Mouse (Mus musculus) layer of hippocampus, adult 18-20 months (tissue): ENCODE data around the gene Traf3ip2. TPM values are rescaled to one million over a fixed set of nuclear protein-coding genes. Genes with fewer than 3 reads are reported as not detected.

Source experiments
- DNase-seq, 2 experiments: peaks; one replicate each; pipeline ENCODE4 v3.0.0; 2022; ENCODE audit warnings: low spot score in 2 of 2
- total RNA-seq, 2 experiments: library from RNA; stranded (reverse); gene quantifications; 2 replicates each; pipeline ENCODE4 v1.2.3; 2021

Traf3ip2 gene
- total RNA-seq, 2 experiments from 2014 or later: 1.5 to 2.1 TPM

DNA sequence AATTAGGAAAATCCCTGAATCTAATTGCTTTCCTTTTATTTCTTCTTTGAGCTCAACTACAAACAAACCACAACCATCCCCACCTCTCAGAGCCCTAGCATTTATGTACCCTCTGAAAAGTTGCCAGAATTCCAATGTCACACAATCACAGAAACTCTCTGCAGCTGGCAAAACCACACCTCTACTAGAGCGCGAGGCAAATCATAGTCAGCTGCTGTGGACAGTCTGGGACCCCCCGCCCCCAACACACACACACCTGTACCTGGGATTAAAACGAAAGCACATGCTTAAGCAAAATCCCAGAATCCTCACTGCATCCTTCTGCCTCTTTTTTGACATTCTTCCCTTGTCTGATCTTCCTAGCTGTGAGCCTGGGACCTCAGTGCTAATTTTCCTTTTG lies 13.1 kb upstream of the Traf3ip2 start:
- DNase-seq: no peak

DNA sequence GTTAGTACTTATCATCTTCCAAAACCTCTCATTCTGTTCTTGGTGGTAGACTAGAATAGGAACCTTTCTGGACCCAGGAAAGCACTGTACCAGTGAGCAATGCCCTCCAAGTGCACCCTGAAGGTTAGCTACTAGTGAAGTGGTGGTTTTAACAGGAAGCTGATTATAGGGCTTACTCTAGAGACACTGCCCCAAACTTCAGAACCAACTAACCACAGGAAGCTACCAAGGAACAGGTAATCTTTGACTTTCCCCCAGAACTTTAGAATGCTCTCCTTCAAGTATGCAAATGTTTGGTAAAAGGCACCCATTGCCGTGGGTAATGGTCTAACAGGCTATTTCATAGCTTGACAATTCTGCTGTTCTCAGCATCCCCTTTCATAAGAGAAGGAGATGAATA lies 12.6 kb upstream of the Traf3ip2 start:
- DNase-seq: no peak

DNA sequence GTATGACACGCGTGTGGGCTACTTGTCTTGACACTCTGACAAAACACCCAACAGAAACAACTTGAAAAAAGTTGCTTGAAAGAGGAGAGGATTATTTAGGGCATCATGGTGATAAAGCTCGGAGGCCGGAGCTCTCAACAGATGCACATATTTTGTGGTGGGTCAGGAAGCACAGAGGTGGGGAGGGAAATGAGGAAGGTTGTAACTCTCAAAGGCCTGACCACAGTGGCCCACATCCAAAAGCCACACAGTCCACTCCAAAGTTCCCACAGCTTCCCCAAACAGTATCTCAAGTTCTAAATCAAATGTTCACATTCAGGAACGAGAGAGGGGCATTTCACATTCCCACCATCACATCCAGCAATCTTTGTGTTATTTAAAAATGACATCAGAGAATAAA lies 11.7 kb upstream of the Traf3ip2 start:
- no peak for DNase-seq

DNA sequence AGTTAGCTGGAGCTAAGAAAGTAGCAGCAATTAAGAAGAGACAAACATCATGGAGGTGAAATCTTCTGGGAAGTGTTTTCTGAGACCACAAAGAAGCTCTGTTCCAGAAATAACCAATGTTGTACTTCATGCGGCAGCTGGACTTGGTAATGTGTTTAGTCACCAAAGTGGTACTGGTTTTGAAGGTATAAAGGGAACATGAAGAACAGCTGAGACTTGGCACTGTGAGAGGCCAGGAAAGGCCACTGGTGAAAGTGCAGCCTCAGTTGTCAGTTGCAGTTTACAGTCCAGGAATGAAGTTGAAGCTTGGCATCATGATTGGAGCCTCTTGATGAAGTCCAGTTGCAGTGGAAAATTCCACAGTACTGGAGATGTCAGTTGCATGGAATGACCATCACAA lies 6.3 kb upstream of the Traf3ip2 start:
- DNase-seq: no peak

DNA sequence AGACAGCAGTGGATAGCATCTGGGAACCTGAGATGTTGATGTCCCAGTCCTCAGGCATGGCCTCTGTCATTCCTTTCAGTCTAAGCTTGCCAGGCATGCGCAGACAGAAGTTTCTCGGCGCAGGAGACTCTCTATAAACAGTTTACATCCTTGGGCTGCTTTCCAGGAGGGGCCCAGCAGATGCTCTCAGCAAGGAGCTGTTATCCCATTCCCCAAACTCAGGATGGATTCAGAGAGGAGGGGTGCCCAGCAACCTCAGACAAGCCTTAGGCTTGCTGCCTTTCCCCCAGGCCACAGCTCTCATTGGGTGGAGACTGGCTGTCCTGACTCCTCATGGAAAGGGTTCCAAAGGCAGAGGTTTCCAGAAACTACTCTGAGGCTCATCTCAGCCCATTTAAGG lies 1.5 kb upstream of the Traf3ip2 start:
- no peak for DNase-seq

DNA sequence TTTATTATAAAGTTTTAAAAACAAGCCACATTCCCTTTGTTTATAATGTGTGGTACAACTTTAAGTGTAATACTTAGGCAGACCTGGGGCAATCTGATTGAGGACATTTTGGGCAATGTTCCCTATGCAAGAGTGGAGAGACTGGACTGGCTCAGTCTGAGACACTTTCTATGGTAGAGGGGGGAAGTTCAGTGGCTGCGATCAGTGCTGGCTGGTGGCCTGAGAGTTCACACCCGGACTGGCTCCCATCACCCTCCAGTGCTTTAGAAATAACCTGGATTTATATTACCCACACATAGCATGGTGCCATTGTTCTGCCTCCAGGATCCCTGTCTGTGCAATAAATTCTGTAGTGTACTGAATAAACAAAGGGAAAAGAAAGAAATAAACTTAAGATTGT lies 603 bp upstream of the Traf3ip2 start:
- no peak for DNase-seq

DNA sequence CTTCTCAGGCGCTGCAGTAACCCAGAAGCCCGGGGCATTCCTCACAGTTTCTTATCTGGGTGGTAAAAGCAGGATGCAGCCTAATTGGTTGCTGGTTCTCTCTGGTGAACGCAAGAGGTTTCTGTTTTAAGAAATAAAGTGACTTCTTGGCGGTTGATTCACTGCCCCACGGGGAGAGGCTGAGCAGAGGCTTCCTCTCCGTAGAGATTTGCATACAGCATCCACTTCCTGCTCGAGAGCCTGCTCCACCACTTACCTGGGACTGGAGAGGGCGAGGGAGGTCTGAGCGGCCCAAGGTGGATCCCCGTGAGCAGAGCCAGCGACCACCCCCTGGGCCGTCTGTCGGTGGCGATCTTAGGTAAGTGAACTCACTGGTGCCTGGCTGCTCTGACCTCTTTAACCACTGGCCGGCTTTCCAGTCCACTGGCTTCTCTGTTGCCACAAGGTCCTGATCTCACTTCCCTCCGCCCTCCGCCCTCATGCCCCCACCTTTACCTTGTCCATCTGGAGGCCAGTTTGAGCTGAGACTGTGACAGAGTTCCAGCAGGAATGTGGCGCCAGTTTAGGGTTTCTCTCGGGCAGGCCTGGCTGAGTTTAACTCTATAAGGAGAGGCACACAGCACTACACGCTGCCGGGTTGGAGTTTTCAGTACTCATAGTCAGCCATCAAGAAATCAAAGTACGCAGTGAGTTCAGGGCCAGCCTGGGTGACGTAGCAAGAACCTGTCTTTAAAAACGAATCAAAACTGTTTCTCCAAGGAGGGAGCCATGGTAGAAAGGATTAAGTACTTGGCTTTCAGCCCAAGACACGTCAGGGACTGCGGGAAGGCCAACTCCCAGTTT lies 476 bp downstream of the Traf3ip2 start:
- DNase-seq: no peak

DNA sequence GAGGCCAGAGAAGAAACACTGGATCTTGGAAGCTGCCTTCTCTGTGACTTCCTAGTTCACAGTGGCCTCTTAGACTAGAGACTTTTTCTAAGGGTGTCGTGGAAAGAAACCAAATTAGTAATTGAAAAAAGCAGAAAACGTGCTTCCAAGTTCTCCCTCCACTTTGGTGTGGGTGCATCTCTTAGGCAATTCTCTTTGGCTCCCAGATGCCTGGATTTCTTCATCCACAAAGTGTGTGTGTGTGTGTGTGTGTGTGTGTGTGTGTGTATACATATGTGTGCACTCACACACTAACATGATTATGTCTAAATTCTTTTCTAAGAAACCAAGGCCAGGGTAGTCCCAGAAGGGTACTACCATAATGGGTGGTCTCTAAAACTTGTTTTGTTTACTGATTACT lies 1.2 kb downstream of the Traf3ip2 start:
- no peak for DNase-seq

DNA sequence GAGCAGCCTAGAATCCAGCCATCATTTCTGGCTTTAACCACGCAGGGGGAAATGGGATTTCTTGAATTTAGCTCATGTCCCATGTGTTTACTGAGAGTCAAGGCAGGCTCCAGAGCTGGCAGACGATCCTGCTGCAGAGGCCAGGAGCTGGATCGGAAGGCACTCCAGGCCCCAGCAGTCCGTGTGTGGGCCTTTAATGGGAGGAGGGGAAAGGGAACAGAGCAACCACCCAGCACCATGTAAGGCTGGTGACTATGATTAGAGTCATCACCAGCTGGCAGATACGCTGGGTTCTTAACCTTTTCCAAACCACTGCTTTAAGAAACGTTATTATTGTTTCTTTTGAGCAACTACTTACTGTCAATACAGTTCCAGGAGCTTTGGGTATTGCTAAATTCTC lies 1.9 kb downstream of the Traf3ip2 start:
- DNase-seq: peak in 1 of 2 experiments; percentile 41

DNA sequence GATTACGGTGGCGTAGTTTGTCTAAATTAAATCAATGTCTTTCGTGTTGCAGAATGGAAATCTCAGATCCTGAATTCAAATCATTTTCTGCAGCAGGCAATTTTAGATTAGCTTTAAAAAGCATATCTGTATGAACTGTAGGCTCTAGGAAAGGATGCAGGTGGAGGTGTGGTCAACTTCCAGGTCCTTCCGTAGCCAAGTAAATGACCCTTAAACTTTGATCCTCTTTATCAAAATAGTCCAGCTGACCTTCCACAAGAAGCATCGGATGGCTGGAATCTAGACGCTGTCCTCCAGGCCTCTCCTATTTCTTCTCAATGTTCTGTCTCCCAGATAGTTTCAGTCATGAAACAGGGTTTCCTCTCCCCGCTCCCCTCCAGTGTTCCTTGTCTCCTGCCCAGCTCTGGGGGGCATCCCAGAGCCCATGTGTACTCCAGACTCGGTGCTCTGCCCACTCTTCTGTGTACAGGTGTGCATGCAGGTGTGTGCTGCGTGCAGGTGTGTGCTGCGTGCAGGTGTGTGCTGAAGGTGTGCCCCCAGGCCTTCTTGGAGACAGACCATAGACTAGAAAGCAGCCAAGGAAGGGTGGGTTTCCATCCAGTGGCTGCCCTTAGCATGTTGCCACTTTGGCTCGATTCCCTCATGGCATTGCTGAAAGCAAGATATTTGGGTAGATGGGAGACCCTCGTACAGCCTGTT lies 2.9 kb downstream of the Traf3ip2 start:
- DNase-seq: no peak

DNA sequence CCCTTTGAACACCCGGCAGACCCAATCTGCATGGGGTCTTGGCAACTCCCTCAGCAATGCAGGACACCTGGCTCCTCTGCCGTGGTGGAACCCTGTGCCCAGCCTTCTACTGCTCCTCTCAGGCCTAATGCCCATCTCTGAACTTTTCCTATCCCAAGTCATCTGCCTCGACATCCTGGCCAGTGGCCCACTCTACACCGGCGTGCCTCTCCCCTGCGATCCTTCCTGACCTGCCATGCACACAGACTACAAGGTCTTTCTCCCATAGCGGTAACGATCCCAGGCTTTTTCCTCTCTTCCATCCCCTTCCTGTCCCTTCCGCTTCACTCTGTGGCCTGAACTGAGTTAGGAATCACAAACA lies 3.5 kb downstream of the Traf3ip2 start:
- DNase-seq: no peak

DNA sequence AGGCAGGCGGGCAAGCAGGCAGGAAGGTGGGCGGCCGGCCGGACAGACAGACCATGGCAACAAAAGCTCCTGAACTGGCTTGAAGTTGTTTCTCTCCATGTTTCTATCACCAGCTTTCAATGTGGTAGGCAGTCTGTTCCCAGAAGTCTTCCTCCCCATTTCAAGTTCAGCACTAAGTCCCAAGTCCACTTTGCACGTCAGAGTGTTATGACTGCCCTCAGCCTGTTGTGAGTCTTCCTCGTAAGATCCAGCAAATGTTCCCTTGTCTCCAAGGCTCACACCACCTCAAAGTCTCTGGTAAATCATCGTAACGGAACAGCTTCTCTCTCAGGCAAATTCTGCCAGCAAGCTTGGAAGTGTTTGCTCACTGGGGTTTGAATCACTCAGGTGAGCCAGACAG lies 3.9 kb downstream of the Traf3ip2 start:
- no peak for DNase-seq

DNA sequence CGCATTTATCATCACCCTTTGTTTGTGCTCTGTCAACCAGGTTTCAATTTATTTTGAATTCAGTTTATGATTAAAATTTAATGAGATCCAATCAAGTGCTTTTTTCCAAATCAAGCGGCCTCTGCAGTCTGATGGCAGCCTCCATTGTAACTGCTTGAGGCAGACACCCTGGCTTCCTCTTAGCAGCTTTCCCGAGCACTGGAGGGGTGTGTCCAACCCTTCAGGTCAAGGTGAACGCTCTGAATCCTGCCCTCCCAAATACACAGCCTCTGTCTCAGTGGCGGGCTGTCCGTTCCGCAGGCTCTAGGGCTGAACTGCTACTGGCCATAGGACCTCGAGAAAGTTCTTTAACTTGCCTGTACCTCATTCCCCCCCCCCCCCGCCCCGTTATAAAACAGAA lies 5.7 kb downstream of the Traf3ip2 start:
- DNase-seq: no peak

DNA sequence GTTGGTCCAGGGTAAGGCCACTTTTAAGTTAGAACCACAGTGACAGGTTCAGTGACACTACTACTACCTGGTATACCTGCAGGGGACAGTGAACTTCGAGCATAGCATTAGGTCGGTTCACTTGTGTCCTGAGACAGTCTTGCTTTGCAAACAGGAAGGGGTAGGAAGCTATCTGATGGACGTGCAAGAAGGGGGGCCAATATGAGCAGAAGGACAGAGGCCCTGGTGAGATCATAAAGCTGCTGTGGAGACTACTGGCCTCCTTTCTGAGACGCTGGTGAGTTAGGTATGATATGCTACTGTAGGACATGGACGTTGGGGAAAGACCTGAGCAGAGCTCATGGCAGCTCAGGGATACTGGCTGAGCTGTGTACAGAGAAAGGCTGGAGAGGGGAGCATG lies 7.9 kb downstream of the Traf3ip2 start:
- no peak for DNase-seq

DNA sequence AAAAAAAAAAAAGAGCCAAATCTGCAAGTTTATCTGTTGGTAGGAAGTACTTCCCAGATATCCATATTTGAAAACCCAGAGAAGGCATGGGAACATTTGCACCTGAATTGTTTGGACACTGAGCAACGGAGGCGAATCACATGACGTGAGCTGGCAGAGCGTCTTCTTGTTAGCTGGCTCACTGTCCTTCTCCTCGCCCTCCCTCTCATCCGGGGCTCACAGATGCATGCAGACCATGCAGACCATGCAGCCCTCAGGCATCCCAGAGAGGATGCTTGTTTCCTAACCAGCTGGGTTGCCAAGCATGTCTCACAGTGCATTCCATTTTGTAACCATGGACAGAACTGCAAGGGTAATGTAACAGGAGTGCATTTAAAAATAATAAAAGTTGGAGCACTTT lies 11.1 kb downstream of the Traf3ip2 start:
- no peak for DNase-seq

DNA sequence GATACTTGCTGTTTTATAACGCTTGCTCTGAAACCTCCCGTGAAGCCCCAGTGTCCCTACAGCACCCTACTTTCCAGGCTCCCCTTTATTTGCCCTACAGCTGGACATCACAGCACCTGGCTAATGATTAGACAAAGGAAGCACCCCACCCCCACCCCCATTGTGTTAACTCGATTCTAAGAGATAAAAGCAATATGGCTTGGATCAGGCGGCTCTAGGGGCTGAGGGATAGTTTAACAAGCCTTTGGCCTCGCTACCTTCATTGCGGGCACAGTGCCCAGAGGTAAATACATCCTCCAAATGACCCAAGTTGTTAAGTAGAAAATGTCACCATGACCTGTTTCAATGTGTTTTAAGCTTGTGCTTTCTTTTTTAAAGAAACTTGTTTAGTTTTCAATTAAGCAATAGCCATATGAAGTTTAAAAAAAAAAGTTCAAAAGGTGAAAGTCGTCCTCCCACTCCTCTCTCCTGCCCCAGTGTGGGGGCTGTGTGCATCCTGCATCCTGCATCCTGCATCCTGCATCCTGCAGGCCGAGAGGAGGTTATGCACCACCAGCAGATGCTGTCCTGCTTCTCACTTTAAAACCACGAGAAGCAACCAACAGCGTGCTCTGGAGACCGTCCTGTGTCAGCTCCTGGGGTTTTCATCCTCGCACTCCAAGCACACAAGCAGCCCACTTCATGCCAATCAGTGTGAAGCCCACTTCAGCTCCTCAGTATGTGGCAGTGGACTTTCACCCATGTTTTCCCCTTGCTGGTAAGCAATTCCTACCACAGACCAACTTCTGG lies 12.3 kb downstream of the Traf3ip2 start:
- DNase-seq: no peak

DNA sequence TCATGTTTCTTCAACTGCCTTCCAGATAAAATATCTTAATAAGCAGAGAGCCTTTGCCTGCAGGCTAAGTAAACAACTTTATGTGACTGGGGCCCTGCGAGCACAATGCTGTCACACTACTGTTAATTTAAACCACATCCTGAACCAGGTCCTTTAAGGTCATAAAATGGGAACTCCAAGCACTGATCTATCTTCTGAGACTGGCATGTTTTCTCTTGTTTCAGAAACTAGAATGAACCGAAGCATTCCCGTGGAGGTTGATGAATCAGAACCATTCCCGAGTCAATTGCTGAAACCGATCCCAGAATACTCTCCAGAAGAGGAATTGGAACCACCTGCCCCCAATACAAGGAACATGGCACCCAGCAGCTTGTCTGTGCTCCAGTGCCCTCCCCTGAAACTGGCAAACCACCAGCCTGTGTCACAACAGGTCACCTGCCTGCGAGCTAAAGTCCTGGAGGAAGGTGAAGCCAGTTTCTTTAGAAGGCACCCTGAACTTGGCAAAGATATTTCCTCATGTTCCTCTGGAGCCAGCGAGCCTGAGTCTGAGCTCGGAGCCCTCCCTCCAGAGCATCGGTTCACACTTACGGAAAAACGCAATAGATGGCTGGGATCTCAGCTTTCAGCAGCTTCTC lies 13.0 kb downstream of the Traf3ip2 start:
- DNase-seq: no peak

DNA sequence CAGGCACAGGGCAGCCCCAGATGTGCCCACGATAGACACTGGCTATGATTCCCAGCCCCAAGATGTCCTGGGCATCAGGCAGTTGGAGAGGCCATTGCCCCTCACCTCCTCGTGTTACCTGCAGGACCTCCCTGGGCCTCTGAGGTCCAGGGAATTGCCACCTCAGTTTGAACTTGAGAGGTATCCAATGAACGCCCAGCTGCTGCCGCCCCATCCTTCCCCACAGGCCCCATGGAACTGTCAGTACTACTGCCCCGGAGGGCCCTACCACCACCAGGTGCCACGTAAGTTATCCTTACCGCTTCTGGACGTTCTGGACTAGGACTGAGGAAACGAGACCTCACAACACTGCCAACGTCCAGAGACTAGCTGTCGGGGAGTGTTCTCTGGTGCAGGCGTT lies 13.6 kb downstream of the Traf3ip2 start:
- no peak for DNase-seq

DNA sequence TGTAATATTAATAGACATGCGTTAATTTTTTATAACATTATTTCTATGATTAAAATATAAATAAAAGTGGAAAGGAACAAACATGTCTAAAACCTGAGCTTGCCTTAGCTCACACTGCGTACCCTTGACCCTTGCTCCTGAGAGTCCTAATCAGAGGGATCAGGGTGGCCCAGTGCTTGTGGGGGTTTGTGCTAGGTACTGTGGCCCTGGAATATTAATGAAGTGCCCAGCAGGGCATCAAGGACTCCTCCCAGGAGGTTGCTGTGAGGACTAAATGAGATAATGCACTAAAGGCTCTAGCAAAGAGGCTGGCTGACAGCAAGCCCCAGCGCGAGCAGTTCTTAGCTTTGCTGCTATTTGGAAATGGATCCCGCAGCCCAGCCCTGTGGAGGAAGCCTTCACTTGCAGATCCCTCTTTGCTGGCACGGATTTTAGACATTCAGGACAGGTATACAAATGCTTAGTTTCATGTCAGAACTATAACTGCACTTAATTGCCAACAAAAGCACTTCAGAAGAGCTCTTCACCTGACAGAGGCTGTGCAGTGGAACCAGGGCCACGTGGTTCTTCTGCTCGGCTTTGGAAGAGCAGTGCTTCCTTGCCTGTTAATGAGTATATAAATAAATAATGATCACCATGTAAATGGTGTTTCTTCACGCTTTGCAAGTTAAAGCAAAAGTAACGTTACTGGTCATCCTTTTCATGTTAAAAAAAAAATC lies 16.2 kb downstream of the Traf3ip2 start:
- DNase-seq: no peak

DNA sequence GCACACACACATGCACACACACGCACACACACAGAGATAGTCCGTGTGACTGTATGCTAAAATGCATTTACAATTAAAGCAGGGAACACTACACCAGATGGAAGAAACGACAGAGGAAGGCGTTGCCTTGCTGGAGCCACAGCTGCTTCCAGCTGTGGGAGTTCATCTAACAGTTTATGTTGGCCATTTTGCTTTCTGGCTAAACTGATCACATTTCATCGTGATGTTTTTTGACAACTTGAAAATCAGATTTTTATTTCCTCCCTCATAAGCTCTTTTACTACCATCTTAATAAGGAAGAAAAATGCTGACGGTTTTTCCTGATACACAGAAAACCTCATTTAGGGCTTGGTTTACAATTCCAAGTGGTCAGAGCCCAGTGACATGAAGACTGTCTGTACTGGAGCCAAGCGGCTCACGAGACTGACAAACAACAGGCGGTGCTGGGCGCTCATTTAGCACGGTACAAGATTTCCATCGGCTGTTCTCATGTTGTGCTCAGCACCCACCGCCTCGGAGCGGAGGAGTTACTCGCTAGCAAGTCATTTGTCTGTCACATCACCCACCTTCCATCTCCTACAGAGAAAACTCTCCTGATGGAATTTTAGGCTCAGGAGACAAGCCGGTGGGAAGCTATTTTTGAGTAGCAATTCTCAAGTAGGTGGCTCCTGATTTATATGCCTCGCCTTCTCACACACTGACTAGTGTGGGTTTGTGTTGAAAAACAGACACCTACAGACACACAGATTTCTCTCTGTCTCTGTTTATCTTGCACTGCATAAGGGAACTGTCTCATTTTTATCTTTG lies 17.2 kb downstream of the Traf3ip2 start:
- DNase-seq: peak; percentile 65 to 86
